Mouse (Mus musculus) thymus, adult 2 months (tissue): Measurements from ENCODE around the gene Ckb.

Source experiments
- CTCF ChIP-seq: fragments of 200-500 bp; IDR thresholded peaks from 2 replicates; pipeline ENCODE4 v1.5.1; 2012; ENCODE audit warnings: mild to moderate bottlenecking, control low read depth, low read length, moderate library complexity, borderline replicate concordance; ENCODE audit not compliant: control insufficient read depth, poor library complexity, insufficient read depth; ENCODE audit errors: extremely low read depth
- POLR2A ChIP-seq: fragments of 200-500 bp; IDR thresholded peaks from 2 replicates; pipeline ENCODE4 v1.6.1; 2012; ENCODE audit warnings: mild to moderate bottlenecking, low read length, control low read depth, moderate library complexity; ENCODE audit not compliant: control insufficient read depth, poor library complexity, insufficient read depth; ENCODE audit errors: extremely low read depth

- TF ChIP-seq CTCF (no peak), POLR2A (no peak)
Observed at GRCm38 (mm10) chr12:111669000-111669788, 2.9 kb downstream of the Ckb start.
